ENCODE assay signal across 25 mouse cellular contexts in genomic region chr14:34359676-34360244, GRCm38 (mm10). TPM values are rescaled to one million over a fixed set of nuclear protein-coding genes. Genes with fewer than 3 reads are reported as not detected.
"Had no signal": no experiment of that assay in that cellular context is flagged by ENCODE, and none has a peak within 500 bp of the region (broad histone marks: within the 10 kb centered on the region; RNA-seq: fewer than 3 reads in every experiment).

No protein-coding gene starts in this region.

- H3K4me3 ChIP-seq: kidney, embryonic 15.5 days; limb, embryonic 12.5 days; limb, embryonic 15.5 days; lung, embryonic 15.5 days; megakaryocyte, embryonic 14.5 days; midbrain, embryonic 10.5 days; midbrain, embryonic 13.5 days; myocyte; neural tube, embryonic 13.5 days had no signal

- H3K9me3 ChIP-seq: kidney, embryonic 15.5 days; limb, embryonic 12.5 days; limb, embryonic 15.5 days; lung, embryonic 15.5 days; midbrain, embryonic 10.5 days; midbrain, embryonic 13.5 days; neural tube, embryonic 13.5 days had no signal

- H3K27ac ChIP-seq: kidney, embryonic 15.5 days; limb, embryonic 12.5 days; limb, embryonic 15.5 days; liver, embryonic 14.5 days; lung, embryonic 15.5 days; midbrain, embryonic 10.5 days; midbrain, embryonic 13.5 days; neural tube, embryonic 13.5 days had no signal

- H3K4me2 ChIP-seq: kidney, embryonic 15.5 days; limb, embryonic 12.5 days; limb, embryonic 15.5 days; lung, embryonic 15.5 days; midbrain, embryonic 13.5 days; neural tube, embryonic 13.5 days had no signal

- H3K36me3 ChIP-seq: kidney, embryonic 15.5 days; limb, embryonic 12.5 days; limb, embryonic 15.5 days; lung, embryonic 15.5 days; midbrain, embryonic 10.5 days; midbrain, embryonic 13.5 days; neural tube, embryonic 13.5 days had no signal

- DNase-seq: left cerebral cortex, postnatal 4 days; lung, adult 18-20 months; lung, postnatal 10 days; lung, postnatal 36 days; retina, postnatal 1 day; right cerebral cortex, postnatal 25 days; spleen, adult 18-20 months; thymus, adult 2 months; thymus, postnatal 14 days had no signal

- H3K27me3 ChIP-seq: kidney, embryonic 15.5 days; limb, embryonic 15.5 days; midbrain, embryonic 13.5 days; neural tube, embryonic 13.5 days had no signal

- ATAC-seq: midbrain, embryonic 13.5 days; midbrain, embryonic 16.5 days had no signal

- H3K9ac ChIP-seq: kidney, embryonic 15.5 days; limb, embryonic 12.5 days; limb, embryonic 15.5 days; liver, embryonic 14.5 days; lung, embryonic 15.5 days; midbrain, embryonic 13.5 days; neural tube, embryonic 13.5 days had no signal

RNA-seq across cellular contexts. Expression of gene Fam25c, which starts 4.5 kb away (rescaled TPM):
- total RNA-seq: layer of hippocampus, adult 18-20 months; layer of hippocampus, postnatal 14 days; left cerebral cortex, postnatal 14 days; monocyte, adult 5-6 weeks; neutrophil, adult 5-6 weeks had no signal
- polyA plus RNA-seq: kidney, embryonic 15.5 days; limb, embryonic 12.5 days; lung, embryonic 15.5 days; midbrain, embryonic 10.5 days; midbrain, embryonic 13.5 days; midbrain, embryonic 16.5 days; myocyte; neural tube, embryonic 13.5 days had no signal

RNA-seq across cellular contexts. Expression of gene Sncg, which starts 14.8 kb away (rescaled TPM):
- total RNA-seq: monocyte, adult 5-6 weeks; neutrophil, adult 5-6 weeks had no signal

RNA-seq across cellular contexts. Expression of gene Mmrn2, which starts 15.5 kb away (rescaled TPM):
- total RNA-seq: monocyte, adult 5-6 weeks; neutrophil, adult 5-6 weeks had no signal
